Mouse (Mus musculus) MEL (cell line): Measurements from ENCODE around the gene Gm12695. TPM values are rescaled to one million over a fixed set of nuclear protein-coding genes. Genes with fewer than 3 reads are reported as not detected.

ENCODE experiments used
- DNase-seq: peaks from one replicate; pipeline ENCODE4 v3.0.0; 2011; ENCODE audit warnings: low read depth, low spot score
- H3K27ac ChIP-seq: 2 replicates; pipeline ENCODE4 v1.5.1; 2012; ENCODE audit warnings: low read depth, mild to moderate bottlenecking, control low read depth, low read length, moderate library complexity; ENCODE audit not compliant: control insufficient read depth
- H3K27me3 ChIP-seq, 2 experiments: fragments of 150-350 bp in 1 of 2; sonication (generic) in 1 of 2; 2 replicates each; pipeline ENCODE4 v1.6.1; 2012; ENCODE audit warnings: low read length in 2 of 2, mild to moderate bottlenecking in 2 of 2, improper control_type of control experiment in 1 of 2, moderate library complexity in 1 of 2; ENCODE audit not compliant: insufficient read depth in 2 of 2, control insufficient read depth in 1 of 2
- H3K36me3 ChIP-seq, 2 experiments: 2 replicates each; pipeline ENCODE4 v1.6.1; 2012 to 2014; ENCODE audit warnings: low read length in 2 of 2, improper control_type of control experiment in 1 of 2, inconsistent platforms in 1 of 2, mild to moderate bottlenecking in 1 of 2; ENCODE audit not compliant: insufficient read depth in 2 of 2, control insufficient read depth in 1 of 2
- H3K4me1 ChIP-seq, 2 experiments: fragments of 150-350 bp in 1 of 2; sonication (generic) in 1 of 2; 2 replicates each; pipeline ENCODE4 v1.6.1; 2012; ENCODE audit warnings: low read length in 2 of 2, improper control_type of control experiment in 1 of 2, mild to moderate bottlenecking in 1 of 2; ENCODE audit not compliant: insufficient read depth in 2 of 2, control insufficient read depth in 1 of 2
- H3K4me3 ChIP-seq, 2 experiments: fragments of 150-350 bp in 1 of 2; sonication (generic) in 1 of 2; 2 replicates each; pipeline ENCODE4 v1.5.1; 2012; ENCODE audit warnings: low read depth in 2 of 2, low read length in 2 of 2, mild to moderate bottlenecking in 2 of 2, moderate library complexity in 2 of 2, control low read depth in 1 of 2, improper control_type of control experiment in 1 of 2; ENCODE audit not compliant: control insufficient read depth in 1 of 2, insufficient read depth in 1 of 2
- H3K79me2 ChIP-seq: 2 replicates; pipeline ENCODE4 v1.6.1; 2012; ENCODE audit warnings: mild to moderate bottlenecking, low read length, moderate library complexity; ENCODE audit not compliant: control insufficient read depth, poor library complexity, insufficient read depth
- H3K9ac ChIP-seq: 2 replicates; pipeline ENCODE4 v1.6.1; 2012; ENCODE audit warnings: low read depth, mild to moderate bottlenecking, control low read depth, low read length, moderate library complexity; ENCODE audit not compliant: control insufficient read depth, poor library complexity, severe bottlenecking
- H3K9me3 ChIP-seq: fragments of 150-350 bp; sonication (generic); replicated peaks from 2 replicates; pipeline ENCODE4 v1.6.1; 2012; ENCODE audit warnings: mild to moderate bottlenecking, low read length, improper control_type of control experiment, moderate library complexity; ENCODE audit not compliant: insufficient read depth
- BHLHE40 ChIP-seq: IDR thresholded peaks from 2 replicates; pipeline ENCODE4 v1.6.1; 2012; ENCODE audit warnings: low read depth, mild to moderate bottlenecking, inconsistent platforms, low read length, improper control_type of control experiment, borderline replicate concordance
- CHD1 ChIP-seq: IDR thresholded peaks from 2 replicates; pipeline ENCODE4 v1.6.1; 2012; ENCODE audit warnings: low read depth, mild to moderate bottlenecking, inconsistent platforms, low read length, improper control_type of control experiment
- CHD2 ChIP-seq: IDR thresholded peaks from 2 replicates; pipeline ENCODE4 v1.6.1; 2011; ENCODE audit warnings: low read length, improper control_type of control experiment
- CTCF ChIP-seq, 3 experiments: IDR thresholded peaks in 2 of 3; conservative IDR thresholded peaks in 1 of 3; 2 replicates each; pipeline ENCODE4 v1.5.1; 2011 to 2012; ENCODE audit warnings: low read length in 3 of 3, low read depth in 2 of 3, mild to moderate bottlenecking in 2 of 3, improper control_type of control experiment in 1 of 3, inconsistent platforms in 1 of 3, mixed read lengths in 1 of 3, moderate library complexity in 1 of 3; ENCODE audit not compliant: control insufficient read depth in 1 of 3, insufficient read depth in 1 of 3, poor library complexity in 1 of 3, severe bottlenecking in 1 of 3
- E2F4 ChIP-seq: IDR thresholded peaks from 2 replicates; pipeline ENCODE4 v1.6.1; 2011; ENCODE audit warnings: low read depth, low read length, improper control_type of control experiment, borderline replicate concordance
- ELF1 ChIP-seq: IDR thresholded peaks from 2 replicates; pipeline ENCODE4 v1.6.1; 2014; ENCODE audit warnings: low read depth, mild to moderate bottlenecking, inconsistent platforms, low read length, improper control_type of control experiment, moderate library complexity
- EP300 ChIP-seq, 2 experiments: IDR thresholded peaks; 2 replicates each; pipeline ENCODE4 v1.6.1; 2011; ENCODE audit warnings: improper control_type of control experiment in 2 of 2, low read length in 2 of 2, low read depth in 1 of 2, mild to moderate bottlenecking in 1 of 2
- ETS1 ChIP-seq: IDR thresholded peaks from 2 replicates; pipeline ENCODE4 v1.6.1; 2012; ENCODE audit warnings: low read depth, mild to moderate bottlenecking, inconsistent platforms, low read length, improper control_type of control experiment, moderate library complexity
- GABPA ChIP-seq: IDR thresholded peaks from 2 replicates; pipeline ENCODE4 v1.6.1; 2012; ENCODE audit warnings: low read depth, mild to moderate bottlenecking, inconsistent platforms, low read length, improper control_type of control experiment, moderate library complexity
- GATA1 ChIP-seq: IDR thresholded peaks from 2 replicates; pipeline ENCODE4 v1.6.1; 2011; ENCODE audit warnings: low read depth, low read length, improper control_type of control experiment
- MAX ChIP-seq: IDR thresholded peaks from 2 replicates; pipeline ENCODE4 v1.6.1; 2011; ENCODE audit warnings: low read length, improper control_type of control experiment
- MEF2A ChIP-seq: IDR thresholded peaks from 2 replicates; pipeline ENCODE4 v1.6.1; 2014; ENCODE audit warnings: low read depth, mild to moderate bottlenecking, inconsistent platforms, low read length, improper control_type of control experiment; ENCODE audit not compliant: poor library complexity, insufficient replicate concordance, severe bottlenecking; ENCODE audit errors: extremely low read depth
- MXI1 ChIP-seq: IDR thresholded peaks from 2 replicates; pipeline ENCODE4 v1.6.1; 2011; ENCODE audit warnings: mild to moderate bottlenecking, low read depth, low read length, improper control_type of control experiment
- MYB ChIP-seq: IDR thresholded peaks from 2 replicates; pipeline ENCODE4 v1.6.1; 2011; ENCODE audit warnings: mild to moderate bottlenecking, low read depth, low read length, improper control_type of control experiment
- NELFE ChIP-seq: IDR thresholded peaks from 2 replicates; pipeline ENCODE4 v1.6.1; 2011; ENCODE audit warnings: low read depth, low read length, improper control_type of control experiment
- NRF1 ChIP-seq: IDR thresholded peaks from 2 replicates; pipeline ENCODE4 v1.6.1; 2014; ENCODE audit warnings: low read depth, mild to moderate bottlenecking, inconsistent platforms, low read length, improper control_type of control experiment, moderate library complexity; ENCODE audit not compliant: poor library complexity, insufficient read depth, severe bottlenecking
- POLR2A ChIP-seq, 2 experiments: IDR thresholded peaks; 2 replicates each; pipeline ENCODE4 v1.6.1; 2011 to 2012; ENCODE audit warnings: low read length in 2 of 2, mild to moderate bottlenecking in 2 of 2, control low read depth in 1 of 2, improper control_type of control experiment in 1 of 2, low read depth in 1 of 2, moderate library complexity in 1 of 2; ENCODE audit not compliant: control insufficient read depth in 1 of 2, insufficient read depth in 1 of 2, poor library complexity in 1 of 2
- POLR2AphosphoS2 ChIP-seq: IDR thresholded peaks from 2 replicates; pipeline ENCODE4 v1.6.1; 2011; ENCODE audit warnings: low read length, improper control_type of control experiment
- POLR2AphosphoS5 ChIP-seq: IDR thresholded peaks from 2 replicates; pipeline ENCODE4 v1.6.1; 2012; ENCODE audit warnings: low read depth, borderline replicate concordance, mild to moderate bottlenecking, inconsistent platforms, low read length, moderate library complexity, mixed read lengths
- RAD21 ChIP-seq: IDR thresholded peaks from 2 replicates; pipeline ENCODE4 v1.6.1; 2011; ENCODE audit warnings: mild to moderate bottlenecking, low read depth, low read length, improper control_type of control experiment
- RCOR1 ChIP-seq: IDR thresholded peaks from 2 replicates; pipeline ENCODE4 v1.6.1; 2012; ENCODE audit warnings: low read depth, mild to moderate bottlenecking, inconsistent platforms, low read length, improper control_type of control experiment
- SIN3A ChIP-seq: IDR thresholded peaks from 2 replicates; pipeline ENCODE4 v1.6.1; 2012; ENCODE audit warnings: low read length, improper control_type of control experiment, inconsistent platforms
- TAL1 ChIP-seq: IDR thresholded peaks from 2 replicates; pipeline ENCODE4 v1.6.1; 2012; ENCODE audit warnings: mild to moderate bottlenecking, inconsistent platforms, low read length, moderate library complexity, mixed read lengths
- TCF12 ChIP-seq: IDR thresholded peaks from 2 replicates; pipeline ENCODE4 v1.6.1; 2014; ENCODE audit warnings: low read depth, mild to moderate bottlenecking, inconsistent platforms, low read length, improper control_type of control experiment, moderate library complexity
- USF2 ChIP-seq, 2 experiments: IDR thresholded peaks; 2 replicates each; pipeline ENCODE4 v1.6.1; 2011 to 2012; ENCODE audit warnings: improper control_type of control experiment in 2 of 2, low read length in 2 of 2, borderline replicate concordance in 1 of 2, inconsistent platforms in 1 of 2, low read depth in 1 of 2, mild to moderate bottlenecking in 1 of 2; ENCODE audit not compliant: insufficient read depth in 1 of 2
- ZC3H11A ChIP-seq: IDR thresholded peaks from 2 replicates; pipeline ENCODE4 v1.6.1; 2012; ENCODE audit warnings: low read depth, mild to moderate bottlenecking, inconsistent platforms, low read length, improper control_type of control experiment
- ZKSCAN1 ChIP-seq: IDR thresholded peaks from 2 replicates; pipeline ENCODE4 v1.6.1; 2012; ENCODE audit warnings: low read depth, mild to moderate bottlenecking, inconsistent platforms, low read length, improper control_type of control experiment, moderate library complexity
- ZNF384 ChIP-seq: IDR thresholded peaks from 2 replicates; pipeline ENCODE4 v1.6.1; 2012; ENCODE audit warnings: low read depth, mild to moderate bottlenecking, inconsistent platforms, low read length, improper control_type of control experiment
- polyA plus RNA-seq, 2 experiments: library from polyadenylated mRNA; stranded (reverse) in 1 of 2; unstranded in 1 of 2; fragments of >175 nt in 1 of 2; fragments of >200 nt in 1 of 2; gene quantifications; 2 replicates each; pipeline versions ENCODE4 v1.2.1 to v1.2.4; 2012; ENCODE audit warnings: low replicate concordance in 2 of 2, low read depth in 1 of 2; ENCODE audit not compliant: insufficient read length in 2 of 2, insufficient read depth in 1 of 2, missing spikeins in 1 of 2
- total RNA-seq: library from RNA; depleted of rRNA; stranded (reverse); fragments of 300-350 nt; gene quantifications from 2 replicates; pipeline ENCODE4 v1.2.3, GENCODE M21; 2012

The Gm12695 gene
- total and polyA plus RNA-seq, 3 experiments, result not detected

GRCm38 (mm10) chr4:96791301-96791700 is 6.3 kb upstream of the Gm12695 start:
- Histone ChIP-seq H3K27ac (no peak overlapping the region), H3K79me2 (no peaks in the 10 kb centered on the region), H3K9me3 (no peaks in the 10 kb centered on the region), H3K9ac (no peak overlapping the region), H3K4me3 (no peak overlapping the region), H3K4me1 (no peaks in the 10 kb centered on the region), H3K27me3 (no peaks in the 10 kb centered on the region), H3K36me3 (no peaks in the 10 kb centered on the region)
- no peak for DNase-seq
- TF ChIP-seq POLR2A (IDR thresholded peaks at IDR 0.05; ENCODE audit: control insufficient read depth in 1 of 2, insufficient read depth in 1 of 2, low read depth in 1 of 2, low read length in 2 of 2, poor library complexity in 1 of 2) (no peak), NELFE (no peak), NRF1 (no peak), SIN3A (no peak), TAL1 (no peak), ZC3H11A (no peak), ZKSCAN1 (no peak), ELF1 (no peak), CHD2 (no peak), RAD21 (no peak), MYB (no peak), GABPA (no peak), MXI1 (no peak), USF2 (IDR thresholded peaks at IDR 0.05; ENCODE audit: borderline replicate concordance in 1 of 2, insufficient read depth in 1 of 2, low read depth in 1 of 2, low read length in 2 of 2) (no peak), CHD1 (no peak), POLR2AphosphoS5 (no peak), ETS1 (no peak), MAX (no peak), RCOR1 (no peak)

GRCm38 (mm10) chr4:96789905-96790304 is 4.9 kb upstream of the Gm12695 start:
- DNase-seq, result no peak
- Histone ChIP-seq H3K4me3 (no peak overlapping the region), H3K9ac (no peak overlapping the region), H3K79me2 (no peaks in the 10 kb centered on the region), H3K27me3 (no peaks in the 10 kb centered on the region), H3K27ac (no peak overlapping the region), H3K4me1 (no peaks in the 10 kb centered on the region), H3K36me3 (no peaks in the 10 kb centered on the region)
- TF ChIP-seq GABPA (no peak), RCOR1 (no peak), ETS1 (no peak), ZNF384 (no peak), POLR2AphosphoS2 (no peak), MAX (no peak), NRF1 (no peak), POLR2AphosphoS5 (no peak), SIN3A (no peak), CTCF (IDR thresholded peaks at IDR 0.05 in 2 of 3, conservative IDR thresholded peaks at IDR 0.05 in 1 of 3; ENCODE audit: control insufficient read depth in 1 of 3, insufficient read depth in 1 of 3, low read depth in 2 of 3, low read length in 3 of 3, poor library complexity in 1 of 3, severe bottlenecking in 1 of 3) (no peak), E2F4 (no peak), BHLHE40 (no peak), EP300 (IDR thresholded peaks at IDR 0.05; ENCODE audit: low read depth in 1 of 2, low read length in 2 of 2) (no peak), POLR2A (IDR thresholded peaks at IDR 0.05; ENCODE audit: control insufficient read depth in 1 of 2, insufficient read depth in 1 of 2, low read depth in 1 of 2, low read length in 2 of 2, poor library complexity in 1 of 2) (no peak), MEF2A (no peak), TCF12 (no peak), GATA1 (no peak), ELF1 (no peak), ZC3H11A (no peak)
- TF ChIP-seq, all 39 proteins: peak for 0
- H3K9me3 ChIP-seq, result no peaks in the 10 kb centered on the region
